Mouse (Mus musculus) liver, embryonic 11.5 days (tissue): ENCODE data around the gene Matn1. TPM values are rescaled to one million over a fixed set of nuclear protein-coding genes. Genes with fewer than 3 reads are reported as not detected.

ENCODE experiments used
- ATAC-seq: fragments of 200-750 bp; cut with Nextera tagmentation; replicated peaks from 2 replicates; pipeline ENCODE4 v1.8.0; 2017; ENCODE audit warnings: moderate number of reproducible peaks, mild to moderate bottlenecking, moderate TSS enrichment, moderate library complexity; ENCODE audit not compliant: low FRiP score
- DNase-seq: peaks from one replicate; pipeline ENCODE4 v3.0.0-alpha.2; 2017; ENCODE audit warnings: low spot score
- H3K27ac ChIP-seq: fragments of 300-500 bp; sonication (generic); 2 replicates; pipeline ENCODE4 v1.5.1; 2014; ENCODE audit warnings: mild to moderate bottlenecking, low read depth, low read length, control low read depth
- H3K27me3 ChIP-seq: fragments of 300-500 bp; sonication (generic); replicated peaks from 2 replicates; pipeline ENCODE4 v1.6.1; 2014; ENCODE audit warnings: low read length, mixed read lengths; ENCODE audit not compliant: control insufficient read depth, insufficient read depth
- H3K36me3 ChIP-seq: fragments of 300-500 bp; sonication (generic); 2 replicates; pipeline ENCODE4 v1.6.1; 2014; ENCODE audit warnings: mild to moderate bottlenecking, low read length, moderate library complexity, mixed read lengths; ENCODE audit not compliant: control insufficient read depth, insufficient read depth
- H3K4me1 ChIP-seq: fragments of 300-500 bp; sonication (generic); replicated peaks from 2 replicates; pipeline ENCODE4 v1.6.1; 2014; ENCODE audit warnings: low read length, mixed read lengths; ENCODE audit not compliant: control insufficient read depth, insufficient read depth
- H3K4me2 ChIP-seq: fragments of 300-500 bp; sonication (generic); 2 replicates; pipeline ENCODE4 v1.6.1; 2014; ENCODE audit warnings: mild to moderate bottlenecking, control low read depth, moderate library complexity
- H3K4me3 ChIP-seq: fragments of 300-500 bp; sonication (generic); 2 replicates; pipeline ENCODE4 v1.5.1; 2014; ENCODE audit warnings: low read depth, low read length, control low read depth
- H3K9ac ChIP-seq: fragments of 300-500 bp; sonication (generic); 2 replicates; pipeline ENCODE4 v1.6.1; 2014; ENCODE audit warnings: low read depth, low read length, control low read depth
- H3K9me3 ChIP-seq: fragments of 300-500 bp; sonication (generic); 2 replicates; pipeline ENCODE4 v1.6.1; 2016; ENCODE audit warnings: low read length, inconsistent platforms, mixed read lengths; ENCODE audit not compliant: control insufficient read depth
- WGBS: fragments of 180-500 bp; shearing (Covaris S2); extraction: QIAGEN DNeasy Blood & Tissue Kit; methylation state at CpG from one replicate; pipeline ENCODE4 v1.1.7; 2014; 5-methylcytosine and 5-hydroxymethylcytosine counted together
- polyA plus RNA-seq: library from polyadenylated mRNA; unstranded; fragments of >200 nt; fragmentation: Nextera tagmentation; extraction: Ambion mirVana; gene quantifications from 2 replicates; pipeline ENCODE4 v1.2.1, GENCODE M21; 2014

Matn1 gene
- polyA plus RNA-seq, 1 experiment from 2014 or later, result 0.32 TPM

GRCm38 (mm10) chr4:130914011-130914410 lies 30.2 kb upstream of the Matn1 start:
- Histone ChIP-seq H3K4me2 (peak overlapping the region; percentile 60), H3K4me3 (peak overlapping the region; percentile 42)
- 46% methylated on average over 4 of the region's 4 CpGs for WGBS

DNA sequence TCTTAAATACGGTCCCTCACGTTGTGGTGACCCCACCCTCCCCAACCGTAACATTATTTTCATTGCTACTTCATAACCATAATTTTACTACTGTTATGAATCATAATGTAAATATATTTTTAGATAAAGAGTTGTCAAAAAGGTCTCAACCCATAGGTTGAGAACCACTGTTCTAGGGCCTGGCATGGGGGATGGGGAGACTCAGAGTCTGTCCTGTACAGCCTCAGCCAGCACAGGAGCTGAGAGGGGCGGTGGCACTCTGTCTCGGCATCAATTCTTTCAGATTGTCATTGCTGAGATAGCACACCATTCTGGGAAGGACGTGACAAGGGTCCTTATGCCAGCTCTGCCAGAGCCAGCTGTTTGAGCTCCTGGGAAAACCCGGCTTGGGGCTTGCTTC lies 29.7 kb upstream of the Matn1 start:
- Histone ChIP-seq H3K27ac (no peak overlapping the region), H3K36me3 (no peaks in the 10 kb centered on the region), H3K4me1 (peaks cover 48% of the 10 kb centered on the region), H3K9me3 (no peaks in the 10 kb centered on the region), H3K4me2 (peak overlapping the region; percentile 60), H3K27me3 (no peaks in the 10 kb centered on the region), H3K4me3 (peak overlapping the region; percentile 42), H3K9ac (peak overlapping the region; percentile 50; the same call in 1 of the 2 replicates)
- ATAC-seq (no peak), DNase-seq (no peak)
- WGBS, result 37% methylated on average over 7 of the region's 7 CpGs

More at GRCm38 (mm10) chr4:130914011-130914410, 30.2 kb upstream of the Matn1 start:
- ATAC-seq, result peak; percentile 39
- peak overlapping the region; percentile 50 for H3K9ac ChIP-seq
- H3K27ac ChIP-seq, result peak overlapping the region; percentile 75; the same call in 1 of the 2 replicates
- no peak for DNase-seq
- H3K4me1 ChIP-seq, result peaks cover 48% of the 10 kb centered on the region
- H3K36me3 ChIP-seq, result no peaks in the 10 kb centered on the region
- H3K27me3 ChIP-seq, result no peaks in the 10 kb centered on the region
- no peaks in the 10 kb centered on the region for H3K9me3 ChIP-seq

DNA sequence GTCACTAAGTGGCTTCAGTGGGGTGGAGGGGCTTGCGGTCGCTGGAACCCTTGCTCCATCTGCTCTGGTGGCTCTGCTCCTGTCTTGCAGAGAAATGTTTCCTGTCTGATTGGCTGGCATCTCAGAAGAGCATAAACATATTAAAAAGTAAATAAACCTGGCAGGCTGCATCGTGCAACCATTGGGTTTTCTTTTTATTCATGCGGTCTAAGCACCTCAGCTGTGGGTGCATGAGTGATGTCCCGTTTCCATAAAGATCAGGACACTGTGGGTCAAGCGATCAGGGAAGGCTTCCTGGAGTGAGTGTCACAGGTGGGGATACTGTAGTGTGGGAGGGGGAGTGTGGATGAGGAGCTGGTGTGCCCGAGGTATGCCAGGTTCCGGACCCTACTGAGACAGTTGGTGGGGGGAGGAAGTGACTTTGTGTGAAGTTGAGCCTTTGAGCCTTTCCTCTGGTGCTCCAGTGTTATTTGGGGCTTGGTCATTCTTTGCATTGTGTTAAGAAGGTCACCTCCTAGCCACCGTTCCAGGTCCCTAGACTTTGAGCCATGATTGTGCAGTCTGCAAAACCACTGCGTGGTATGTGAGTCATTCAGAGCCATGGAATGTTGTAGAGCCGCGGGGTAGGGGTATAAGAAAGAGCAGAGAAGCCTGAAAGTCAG lies 29.0 kb upstream of the Matn1 start:
- whole genome bisulfite sequencing, result 42% methylated on average over 12 of the region's 12 CpGs
- no peak for DNase-seq
- no peaks in the 10 kb centered on the region for H3K36me3 ChIP-seq
- H3K9ac ChIP-seq, result no peak overlapping the region
- peak overlapping the region; percentile 60 for H3K4me2 ChIP-seq
- no peak overlapping the region for H3K27ac ChIP-seq
- H3K9me3 ChIP-seq, result no peaks in the 10 kb centered on the region
- no peak for ATAC-seq
- peak overlapping the region; percentile 42 for H3K4me3 ChIP-seq
- H3K27me3 ChIP-seq, result no peaks in the 10 kb centered on the region
- H3K4me1 ChIP-seq, result peaks cover 46% of the 10 kb centered on the region

- H3K9me3 ChIP-seq, result no peaks in the 10 kb centered on the region
- no peak overlapping the region for H3K27ac ChIP-seq
- peaks cover 45% of the 10 kb centered on the region for H3K4me1 ChIP-seq
- no peak overlapping the region for H3K4me3 ChIP-seq
- DNase-seq, result no peak
- H3K36me3 ChIP-seq, result no peaks in the 10 kb centered on the region
- WGBS, result 61% methylated on average over 7 of the region's 7 CpGs
- H3K4me2 ChIP-seq, result peak overlapping the region; percentile 60
- H3K27me3 ChIP-seq, result no peaks in the 10 kb centered on the region
- ATAC-seq, result no peak
- no peak overlapping the region for H3K9ac ChIP-seq
These were observed 28.5 kb upstream of the Matn1 start for GRCm38 (mm10) chr4:130915668-130916035.

DNA sequence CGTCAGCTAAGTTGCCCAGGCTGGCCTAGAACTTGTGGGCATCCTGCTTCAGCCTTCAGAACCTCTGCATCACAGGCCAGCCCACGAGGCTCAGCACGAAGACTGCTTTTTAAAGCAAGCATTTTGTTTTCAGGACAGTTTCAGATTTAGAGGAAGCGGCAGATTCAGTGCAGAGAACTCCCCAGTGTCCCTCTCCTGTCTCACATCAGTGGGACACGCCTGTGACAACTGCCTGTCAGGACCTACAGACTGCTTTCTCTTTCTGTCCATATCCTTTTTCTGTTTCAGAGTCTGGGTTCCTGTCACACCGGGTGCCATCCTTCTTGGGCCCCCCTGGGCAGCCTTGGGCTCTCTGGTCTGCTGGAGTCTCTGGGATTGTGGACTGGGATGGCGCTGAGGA lies 27.5 kb upstream of the Matn1 start:
- no peak overlapping the region for H3K9ac ChIP-seq
- peaks cover 45% of the 10 kb centered on the region for H3K4me1 ChIP-seq
- H3K4me3 ChIP-seq, result no peak overlapping the region
- no peaks in the 10 kb centered on the region for H3K36me3 ChIP-seq
- no peaks in the 10 kb centered on the region for H3K27me3 ChIP-seq
- 66% methylated on average over 7 of the region's 7 CpGs for WGBS
- DNase-seq (no peak), ATAC-seq (no peak)
- no peak overlapping the region for H3K4me2 ChIP-seq
- H3K9me3 ChIP-seq, result no peaks in the 10 kb centered on the region
- H3K27ac ChIP-seq, result no peak overlapping the region

DNA sequence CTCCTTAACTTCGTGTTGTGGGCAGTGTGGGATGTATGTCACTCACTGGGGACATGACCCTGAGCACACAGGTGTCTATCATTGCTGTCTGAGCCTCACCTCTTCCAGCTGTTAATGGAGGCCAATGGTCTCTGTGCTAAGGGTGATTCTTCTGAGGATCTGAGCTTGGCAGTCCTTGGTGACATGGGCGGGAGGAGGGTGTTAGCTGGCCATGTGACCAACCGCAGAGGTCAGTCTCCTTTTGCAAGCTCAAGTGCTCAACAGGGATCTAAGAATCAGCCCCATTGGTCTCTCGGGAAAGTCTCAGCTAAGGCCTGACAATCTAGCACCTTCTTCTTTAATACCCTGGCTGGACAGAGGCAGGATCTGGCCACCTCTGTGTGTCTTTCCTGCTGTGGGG lies 26.6 kb upstream of the Matn1 start:
- H3K4me1 ChIP-seq, result peaks cover 45% of the 10 kb centered on the region
- H3K4me2 ChIP-seq, result no peak overlapping the region
- H3K27ac ChIP-seq, result no peak overlapping the region
- DNase-seq (no peak), ATAC-seq (no peak)
- no peaks in the 10 kb centered on the region for H3K9me3 ChIP-seq
- H3K4me3 ChIP-seq, result no peak overlapping the region
- no peaks in the 10 kb centered on the region for H3K36me3 ChIP-seq
- 62% methylated on average over 4 of the region's 4 CpGs for WGBS
- no peak overlapping the region for H3K9ac ChIP-seq
- no peaks in the 10 kb centered on the region for H3K27me3 ChIP-seq

DNA sequence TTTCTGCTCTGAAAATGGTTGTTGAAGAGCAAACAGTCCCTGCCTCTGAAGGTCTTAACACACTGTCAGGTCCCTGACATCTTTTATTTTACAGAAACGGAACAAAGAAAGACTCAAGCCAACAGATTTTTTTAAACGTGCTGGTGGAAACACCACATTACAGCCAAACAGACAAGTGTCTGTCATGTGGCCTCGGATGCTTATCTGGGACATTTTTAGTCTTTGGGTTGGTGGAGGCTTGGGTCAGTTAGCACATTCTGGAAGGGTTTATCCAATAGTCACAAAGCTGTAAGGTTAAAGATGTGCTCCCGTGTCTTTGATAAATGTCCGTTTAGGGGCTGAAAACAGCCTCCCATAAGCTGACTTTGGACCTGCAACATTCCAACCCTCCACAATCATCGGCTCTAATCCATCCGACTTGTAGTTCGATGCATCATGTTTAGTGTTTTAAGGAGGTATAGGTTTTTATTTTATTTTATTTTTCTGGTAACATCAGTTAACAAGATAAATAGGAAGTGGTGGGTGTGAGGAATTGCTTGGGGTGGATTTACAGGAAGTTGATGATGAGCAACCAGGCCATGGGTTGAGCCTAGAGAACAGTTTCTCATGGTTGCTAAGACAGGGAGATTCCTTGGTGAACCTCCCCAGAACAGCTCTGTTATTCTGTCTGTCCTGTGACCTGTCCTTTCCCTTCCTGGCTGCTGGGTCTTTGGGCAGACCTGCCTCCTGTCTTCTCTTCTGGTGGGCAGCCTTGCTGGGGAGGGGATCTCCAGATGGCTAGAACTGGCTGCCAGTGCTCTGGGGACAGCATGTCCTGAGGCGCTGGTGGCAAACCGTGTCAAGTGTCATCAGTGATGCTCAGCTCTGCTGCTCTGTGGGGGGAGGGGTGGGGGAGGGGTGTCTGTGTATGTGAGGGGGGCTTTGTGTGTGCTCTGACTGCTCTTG lies 25.1 kb upstream of the Matn1 start:
- peaks cover 36% of the 10 kb centered on the region for H3K4me1 ChIP-seq
- H3K9me3 ChIP-seq, result no peaks in the 10 kb centered on the region
- no peak overlapping the region for H3K4me3 ChIP-seq
- H3K27me3 ChIP-seq, result no peaks in the 10 kb centered on the region
- no peak overlapping the region for H3K4me2 ChIP-seq
- no peaks in the 10 kb centered on the region for H3K36me3 ChIP-seq
- no peak overlapping the region for H3K9ac ChIP-seq
- H3K27ac ChIP-seq, result no peak overlapping the region; the same call in 1 of the 2 replicates
- ATAC-seq (no peak), DNase-seq (no peak)
- 62% methylated on average over 10 of the region's 10 CpGs for WGBS

GRCm38 (mm10) chr4:130919750-130920356 lies 24.3 kb upstream of the Matn1 start:
- H3K36me3 ChIP-seq, result no peaks in the 10 kb centered on the region
- no peaks in the 10 kb centered on the region for H3K9me3 ChIP-seq
- no peak overlapping the region for H3K4me2 ChIP-seq
- no peaks in the 10 kb centered on the region for H3K27me3 ChIP-seq
- 59% methylated on average over 9 of the region's 9 CpGs for WGBS
- H3K27ac ChIP-seq, result no peak overlapping the region
- H3K4me1 ChIP-seq, result peaks cover 29% of the 10 kb centered on the region
- H3K9ac ChIP-seq, result no peak overlapping the region
- DNase-seq (no peak), ATAC-seq (no peak)
- no peak overlapping the region for H3K4me3 ChIP-seq
